Mouse (Mus musculus): ENCODE measurements around the gene Phc1.
"Not testable (repeated sequence)": the region's sequence is repeated elsewhere in the genome, so short reads cannot be mapped to it uniquely, and the experiment has no call there.

Gene Phc1

GRCm38 (mm10) chr6:122340349-122341000 is at the start of gene Phc1:
Phc1 (minus strand) TSS chr6:122340561.
- DNase-seq (ENCODE audit: inconsistent age in 2 of 2, low spot score in 1 of 2), result no peak

DNA sequence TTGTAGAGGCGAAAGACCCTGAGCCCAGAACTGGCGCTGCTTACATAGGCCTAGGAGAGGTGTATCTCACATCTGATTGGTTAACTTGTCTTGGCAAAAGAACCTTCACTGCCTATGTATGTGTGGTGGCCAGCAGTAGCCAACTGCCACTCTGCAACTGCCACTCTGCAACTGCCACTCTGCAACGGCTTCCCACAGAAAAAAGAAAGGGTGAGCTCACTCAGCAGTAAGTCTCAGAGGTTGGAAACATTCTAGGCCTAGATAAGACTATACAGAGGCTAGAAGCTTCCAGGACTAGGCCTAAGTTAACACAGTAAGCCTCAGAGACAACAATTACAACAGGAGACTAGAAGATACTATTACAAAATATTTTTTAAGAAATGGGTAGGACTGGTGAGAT is 49.6 kb upstream of the Phc1 start:
- not testable (repeated sequence) for DNase-seq (ENCODE audit: inconsistent age in 2 of 2, low spot score in 1 of 2)

- not testable (repeated sequence) for DNase-seq (ENCODE audit: inconsistent age in 2 of 2, low spot score in 1 of 2)
Measured at GRCm38 (mm10) chr6:122387177-122388028, 47.0 kb upstream of the Phc1 start.

GRCm38 (mm10) chr6:122385724-122386123 is 45.4 kb upstream of the Phc1 start:
- DNase-seq (ENCODE audit: inconsistent age in 2 of 2, low spot score in 1 of 2), result no peak

DNA sequence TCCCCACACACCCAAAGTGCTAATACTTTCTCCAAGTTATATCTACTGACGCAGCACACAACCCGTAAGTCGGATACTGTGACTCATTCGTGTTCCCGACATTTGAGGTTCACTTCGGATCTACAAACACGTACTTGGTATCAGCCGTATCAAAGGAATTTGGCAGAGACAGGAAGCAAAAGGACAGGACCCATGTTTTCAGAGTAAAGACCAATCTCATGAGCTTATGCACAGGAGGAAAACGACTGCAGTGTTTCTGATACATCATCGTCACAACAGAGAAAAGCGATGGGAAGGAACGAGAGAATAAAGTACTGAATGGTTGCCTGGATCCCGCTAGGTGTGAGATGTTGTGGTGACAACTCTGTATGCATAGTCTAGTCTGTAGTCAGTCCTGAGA is 44.5 kb upstream of the Phc1 start:
- no peak for DNase-seq (ENCODE audit: inconsistent age in 2 of 2, low spot score in 1 of 2)

- DNase-seq (ENCODE audit: inconsistent age in 2 of 2, low spot score in 1 of 2), result no peak
Measured at GRCm38 (mm10) chr6:122383211-122383610, 42.9 kb upstream of the Phc1 start.

- no peak for DNase-seq (ENCODE audit: inconsistent age in 2 of 2, low spot score in 1 of 2)
Measured at GRCm38 (mm10) chr6:122382046-122382445, 41.7 kb upstream of the Phc1 start.

- DNase-seq (ENCODE audit: inconsistent age in 2 of 2, low spot score in 1 of 2), result no peak
Measured at GRCm38 (mm10) chr6:122368245-122368644, 27.9 kb upstream of the Phc1 start.

- no peak for DNase-seq (ENCODE audit: inconsistent age in 2 of 2, low spot score in 1 of 2)
Measured at GRCm38 (mm10) chr6:122366976-122367375, 26.6 kb upstream of the Phc1 start.

DNA sequence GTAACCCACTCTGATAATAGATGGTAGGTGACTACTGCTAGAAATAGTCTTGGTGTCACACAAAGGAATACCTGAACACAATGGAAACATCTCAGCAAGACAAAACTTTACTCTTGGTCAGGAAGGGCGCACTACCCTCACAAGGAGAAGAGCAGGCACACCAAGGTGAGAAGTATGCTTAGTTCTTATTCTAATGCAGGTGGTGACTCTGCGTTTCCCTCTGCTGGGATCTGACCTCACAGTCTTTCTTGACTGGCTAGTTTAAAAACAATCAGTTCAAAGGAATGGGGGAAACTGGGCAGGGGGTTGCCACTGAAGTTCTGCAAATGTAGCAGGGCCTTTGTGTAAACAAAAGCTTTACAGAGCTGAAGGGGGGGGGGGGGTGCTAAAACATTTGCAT is 25.9 kb upstream of the Phc1 start:
- DNase-seq (ENCODE audit: inconsistent age in 2 of 2, low spot score in 1 of 2), result no peak

GRCm38 (mm10) chr6:122365706-122366105 is 25.3 kb upstream of the Phc1 start:
- DNase-seq (ENCODE audit: inconsistent age in 2 of 2, low spot score in 1 of 2), result no peak

DNA sequence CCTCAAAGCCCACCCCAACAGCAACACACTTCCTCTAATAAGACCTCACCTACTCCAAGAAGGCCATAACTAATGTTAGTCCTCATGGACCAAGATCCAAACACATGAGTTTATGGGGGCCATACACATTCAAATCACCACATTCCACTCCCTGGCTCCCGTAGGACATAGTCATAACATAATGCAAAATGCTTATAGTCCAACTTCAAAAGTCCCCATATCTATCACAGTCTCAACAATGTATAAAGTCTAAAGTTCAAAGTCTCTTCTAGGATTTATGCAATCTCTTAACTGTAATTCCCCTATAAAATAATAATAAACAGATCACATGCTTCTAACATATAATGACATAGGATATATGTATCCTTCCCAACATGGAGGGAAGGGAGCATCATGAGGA is 16.7 kb upstream of the Phc1 start:
- no peak for DNase-seq (ENCODE audit: inconsistent age in 2 of 2, low spot score in 1 of 2)

DNA sequence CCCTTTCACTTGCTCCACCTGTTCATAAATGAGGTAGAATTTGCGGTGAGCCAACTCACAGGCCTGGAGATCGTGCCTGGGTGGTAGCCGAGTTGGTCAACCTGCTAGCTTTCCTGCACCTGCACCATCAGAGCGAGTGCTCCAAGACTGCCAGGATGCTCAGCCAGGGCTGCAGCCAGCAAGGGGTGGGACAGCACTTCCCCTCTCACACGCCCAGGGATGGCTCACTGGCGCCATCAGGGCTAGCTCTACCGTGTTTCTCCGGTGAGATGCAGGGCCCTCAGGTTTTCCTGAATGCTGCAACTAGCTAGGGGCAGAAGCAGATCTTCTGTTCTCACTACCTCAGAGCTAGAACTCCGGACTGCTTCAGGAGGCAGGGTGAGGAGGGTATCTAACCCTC is 15.5 kb upstream of the Phc1 start:
- no peak for DNase-seq (ENCODE audit: inconsistent age in 2 of 2, low spot score in 1 of 2)

DNA sequence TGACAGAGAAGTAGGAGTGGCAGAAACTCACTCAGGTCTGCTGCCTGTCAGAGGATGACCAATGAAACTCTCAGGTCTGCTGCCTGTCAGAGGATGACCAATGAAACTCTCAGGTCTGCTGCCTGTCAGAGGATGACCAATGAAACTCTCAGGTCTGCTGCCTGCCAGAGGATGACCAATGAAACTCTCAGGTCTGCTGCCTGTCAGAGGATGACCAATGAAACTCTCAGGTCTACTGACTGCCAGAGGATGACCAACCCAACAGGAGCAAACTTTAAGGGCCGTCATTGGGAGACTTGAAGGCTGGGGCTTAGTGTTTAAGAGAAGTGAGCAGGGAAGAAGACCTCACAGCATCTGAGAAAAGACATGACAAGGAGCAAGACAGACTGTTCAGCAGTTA is 7.0 kb upstream of the Phc1 start:
- not testable (repeated sequence) for DNase-seq (ENCODE audit: inconsistent age in 2 of 2, low spot score in 1 of 2)

- DNase-seq (ENCODE audit: inconsistent age in 2 of 2, low spot score in 1 of 2), result no peak
Measured at GRCm38 (mm10) chr6:122346399-122346798, 6.0 kb upstream of the Phc1 start.

DNA sequence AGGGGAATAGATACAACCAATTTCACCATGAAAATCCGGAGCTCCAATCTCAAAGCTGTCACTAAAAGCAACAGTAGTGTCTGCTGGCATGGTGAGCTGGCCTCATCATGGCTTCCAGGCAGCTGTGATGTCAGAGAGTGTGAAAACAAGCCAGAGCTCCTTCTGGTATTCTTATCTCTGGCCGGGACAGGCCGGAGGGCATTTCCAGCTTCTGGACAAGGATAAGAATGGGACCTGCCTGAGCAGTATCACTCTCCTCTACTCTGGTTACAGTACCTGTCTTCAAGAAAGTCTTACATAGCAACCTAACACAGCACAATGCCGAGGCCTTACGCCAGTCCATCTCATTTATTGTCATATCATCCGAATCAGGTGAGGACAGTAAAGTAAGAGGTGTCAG is 5.4 kb upstream of the Phc1 start:
- peak in 1 of 2 experiments; percentile 20 for DNase-seq (ENCODE audit: inconsistent age in 2 of 2, low spot score in 1 of 2)

- DNase-seq (ENCODE audit: inconsistent age in 2 of 2, low spot score in 1 of 2), result no peak
Measured at GRCm38 (mm10) chr6:122344386-122345116, 4.2 kb upstream of the Phc1 start.

DNA sequence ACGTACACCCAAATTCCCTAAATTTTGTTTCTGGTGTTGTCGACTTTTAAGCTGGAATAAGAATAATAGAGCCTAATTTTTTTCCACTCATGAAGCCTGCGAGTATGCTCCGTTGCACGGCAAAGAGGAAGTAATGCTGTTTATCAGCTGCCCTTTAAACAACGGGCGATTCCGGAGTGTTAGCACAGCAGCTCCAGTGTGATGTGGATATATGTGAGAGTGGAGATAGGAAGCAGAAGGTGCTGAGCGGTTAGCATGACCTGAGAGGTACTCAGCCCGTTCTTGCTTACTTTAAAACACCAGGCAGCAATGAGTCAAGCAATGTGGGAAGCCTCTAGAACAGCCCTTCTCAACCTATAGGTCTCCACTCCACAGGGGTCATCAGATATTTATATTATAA is 3.4 kb upstream of the Phc1 start:
- DNase-seq (ENCODE audit: inconsistent age in 2 of 2, low spot score in 1 of 2), result no peak

GRCm38 (mm10) chr6:122342125-122342524 is 1.8 kb upstream of the Phc1 start:
- DNase-seq (ENCODE audit: inconsistent age in 2 of 2, low spot score in 1 of 2), result no peak

DNA sequence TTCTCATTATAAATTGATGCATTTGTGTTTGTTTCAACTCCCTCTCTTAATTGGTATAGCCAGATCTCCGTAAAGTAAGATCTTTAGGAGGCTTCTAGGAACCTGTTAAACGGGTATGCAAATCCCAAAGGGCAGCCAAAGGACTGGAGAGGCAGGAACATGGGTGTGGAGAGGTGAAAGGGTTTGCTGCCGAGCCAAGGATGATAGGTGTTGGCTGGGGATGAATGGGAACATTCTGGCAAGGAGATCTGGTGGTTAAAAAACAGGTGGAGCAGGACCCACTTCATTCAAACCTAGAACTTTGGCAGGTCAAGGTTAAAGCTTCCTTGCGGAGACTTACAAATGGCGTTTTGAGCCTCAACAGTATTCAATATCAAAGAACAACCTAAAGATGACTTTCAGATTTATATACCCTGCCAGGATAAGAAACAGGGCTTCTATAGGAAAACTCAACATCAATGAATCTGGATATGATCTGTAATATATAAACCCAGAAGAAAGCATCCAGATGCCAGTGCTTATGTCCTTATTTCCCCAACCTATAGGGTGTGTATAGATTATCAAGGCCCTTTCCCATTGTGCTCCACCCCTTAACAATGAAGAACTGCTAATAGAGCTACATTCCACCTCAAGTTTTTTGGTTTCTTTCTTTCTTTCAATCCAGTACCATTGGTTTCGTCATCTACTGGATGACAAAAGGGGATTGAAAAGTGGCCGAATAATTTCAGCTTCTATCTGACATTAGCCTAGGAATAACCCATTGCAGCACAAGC is 863 bp upstream of the Phc1 start:
- DNase-seq (ENCODE audit: inconsistent age in 2 of 2, low spot score in 1 of 2), result peak in 1 of 2 experiments; percentile 32
